Mouse (Mus musculus): ENCODE results near the gene Bglap2.
"Not testable (repeated sequence)": the region's sequence is repeated elsewhere in the genome, so short reads cannot be mapped to it uniquely, and the experiment has no call there.

The Bglap2 gene
- long read RNA-seq, experiment 1, result 0 reads
- long read RNA-seq, experiment 2, result 0 reads

- intact Hi-C loops (cut with DNase I), result not testable (repeated sequence)
Measured at GRCm38 (mm10) chr3:88378599-88378998, at the start of gene Bglap2. TSS of gene Bglap2 (minus strand) at chr3:88378699.

GRCm38 (mm10) chr3:88427342-88427905, 48.9 kb upstream of the Bglap2 start:
- intact Hi-C loops (cut with DNase I), result no loop called here

GRCm38 (mm10) chr3:88425708-88426420, 47.4 kb upstream of the Bglap2 start:
- intact Hi-C loops (cut with DNase I), result no loop called here

GRCm38 (mm10) chr3:88425330-88425689, 46.8 kb upstream of the Bglap2 start:
- intact Hi-C loops (cut with DNase I), result no loop called here

- intact Hi-C loops (cut with DNase I), result no loop called here
Measured at GRCm38 (mm10) chr3:88424605-88425329, 46.3 kb upstream of the Bglap2 start, which contains the start of gene Slc25a44. TSS of gene Slc25a44 (minus strand) at chr3:88425139.

- intact Hi-C loops (cut with DNase I), result no loop called here
Measured at GRCm38 (mm10) chr3:88422020-88422720, 43.7 kb upstream of the Bglap2 start.

- intact Hi-C loops (cut with DNase I), result no loop called here
Measured at GRCm38 (mm10) chr3:88420771-88421170, 42.3 kb upstream of the Bglap2 start.

GRCm38 (mm10) chr3:88418016-88418415, 39.5 kb upstream of the Bglap2 start:
- intact Hi-C loops (cut with DNase I), result no loop called here

GRCm38 (mm10) chr3:88415668-88416067, 37.2 kb upstream of the Bglap2 start:
- intact Hi-C loops (cut with DNase I), result no loop called here

GRCm38 (mm10) chr3:88412636-88413035, 34.1 kb upstream of the Bglap2 start:
- intact Hi-C loops (cut with DNase I), result no loop called here

GRCm38 (mm10) chr3:88411681-88412080, 33.2 kb upstream of the Bglap2 start:
- intact Hi-C loops (cut with DNase I), result no loop called here

- intact Hi-C loops (cut with DNase I), result no loop called here
Measured at GRCm38 (mm10) chr3:88410645-88411031, 32.1 kb upstream of the Bglap2 start.

GRCm38 (mm10) chr3:88409741-88410644, 31.5 kb upstream of the Bglap2 start, which contains the start of gene Pmf1:
TSS of gene Pmf1 (minus strand) at chr3:88410331.
- intact Hi-C loops (cut with DNase I), result loop anchor here (1.0 to 5.0 kb wide), 2 partner anchors 57 to 117 kb away; no protein-coding TSS in a partner anchor

- intact Hi-C loops (cut with DNase I), result loop anchor here (1.0 to 5.0 kb wide), 2 partner anchors 58 to 118 kb away; no protein-coding TSS in a partner anchor
Measured at GRCm38 (mm10) chr3:88408953-88409352, 30.5 kb upstream of the Bglap2 start.

GRCm38 (mm10) chr3:88407529-88407928, 29.0 kb upstream of the Bglap2 start:
- intact Hi-C loops (cut with DNase I), result loop anchor here (5.0 kb wide), 1 partner anchor 120 kb away; no protein-coding TSS in a partner anchor

GRCm38 (mm10) chr3:88407090-88407489, 28.6 kb upstream of the Bglap2 start:
- intact Hi-C loops (cut with DNase I), result loop anchor here (5.0 kb wide), 1 partner anchor 120 kb away; no protein-coding TSS in a partner anchor

- intact Hi-C loops (cut with DNase I), result no loop called here
Measured at GRCm38 (mm10) chr3:88403522-88404230, 25.2 kb upstream of the Bglap2 start.

- intact Hi-C loops (cut with DNase I), result no loop called here
Measured at GRCm38 (mm10) chr3:88398666-88399065, 20.2 kb upstream of the Bglap2 start.

- intact Hi-C loops (cut with DNase I), result no loop called here
Measured at GRCm38 (mm10) chr3:88395742-88396141, 17.2 kb upstream of the Bglap2 start.

GRCm38 (mm10) chr3:88395288-88395687, 16.8 kb upstream of the Bglap2 start:
- intact Hi-C loops (cut with DNase I), result no loop called here
